Mouse (Mus musculus): ENCODE results near the gene Rac3. TPM values are rescaled to one million over a fixed set of nuclear protein-coding genes. Genes with fewer than 3 reads are reported as not detected.

Gene Rac3
- polyA plus RNA-seq (2014; fragmentation: Illumina TruSeq; extraction: RNeasy Lipid Tissue Mini Kit (QIAGEN cat#74804); ENCODE audit: low read depth, low replicate concordance) = not detected

DNA sequence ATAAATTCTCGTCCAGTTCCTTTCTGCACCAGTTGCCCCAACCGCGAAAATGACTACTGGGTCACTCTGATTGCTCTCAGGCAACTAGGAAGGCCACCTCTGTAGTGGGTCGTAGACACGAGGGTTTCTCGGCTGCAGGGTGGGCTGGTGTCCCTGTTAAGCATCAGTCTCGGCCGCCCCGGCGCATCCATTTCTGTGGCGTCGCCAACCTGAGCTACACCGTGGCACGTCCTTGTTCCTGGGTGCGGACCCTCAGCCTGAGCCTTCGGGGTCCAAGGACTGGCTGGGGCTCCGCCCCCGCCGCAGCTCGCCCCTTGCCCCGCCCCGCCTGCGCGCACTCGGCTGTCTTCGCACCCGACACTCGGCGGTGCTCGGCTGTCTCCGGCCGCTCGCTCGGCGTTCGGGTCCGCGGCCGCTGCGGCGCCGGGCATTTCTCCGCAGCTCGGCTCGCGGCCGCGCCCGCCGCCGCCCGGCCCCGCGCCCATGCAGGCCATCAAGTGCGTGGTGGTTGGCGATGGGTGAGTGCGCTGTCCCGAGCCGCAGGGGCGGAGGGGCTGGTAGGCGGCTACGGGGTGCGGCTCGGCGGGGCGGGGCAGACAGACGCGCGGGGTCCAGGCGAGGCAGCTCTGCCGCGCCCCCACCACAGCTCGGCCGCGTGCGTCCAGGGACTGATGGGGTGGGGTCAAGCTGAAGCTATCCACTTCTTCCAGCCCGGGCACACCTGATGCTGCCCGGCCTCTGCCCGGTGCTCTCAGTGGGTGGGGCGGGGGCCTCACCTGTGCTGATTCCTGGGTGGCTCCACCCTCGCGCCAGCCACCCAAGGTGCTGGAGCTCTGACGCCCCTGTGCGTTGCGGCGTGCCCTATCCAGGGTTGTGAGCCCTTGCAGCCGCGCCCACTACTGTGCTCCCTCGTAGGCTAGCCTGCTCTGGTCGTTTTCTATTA lies at the start of gene Rac3:
Gene Rac3 (plus strand): TSS at position 347 of the 943 bp plus-strand sequence.

DNA sequence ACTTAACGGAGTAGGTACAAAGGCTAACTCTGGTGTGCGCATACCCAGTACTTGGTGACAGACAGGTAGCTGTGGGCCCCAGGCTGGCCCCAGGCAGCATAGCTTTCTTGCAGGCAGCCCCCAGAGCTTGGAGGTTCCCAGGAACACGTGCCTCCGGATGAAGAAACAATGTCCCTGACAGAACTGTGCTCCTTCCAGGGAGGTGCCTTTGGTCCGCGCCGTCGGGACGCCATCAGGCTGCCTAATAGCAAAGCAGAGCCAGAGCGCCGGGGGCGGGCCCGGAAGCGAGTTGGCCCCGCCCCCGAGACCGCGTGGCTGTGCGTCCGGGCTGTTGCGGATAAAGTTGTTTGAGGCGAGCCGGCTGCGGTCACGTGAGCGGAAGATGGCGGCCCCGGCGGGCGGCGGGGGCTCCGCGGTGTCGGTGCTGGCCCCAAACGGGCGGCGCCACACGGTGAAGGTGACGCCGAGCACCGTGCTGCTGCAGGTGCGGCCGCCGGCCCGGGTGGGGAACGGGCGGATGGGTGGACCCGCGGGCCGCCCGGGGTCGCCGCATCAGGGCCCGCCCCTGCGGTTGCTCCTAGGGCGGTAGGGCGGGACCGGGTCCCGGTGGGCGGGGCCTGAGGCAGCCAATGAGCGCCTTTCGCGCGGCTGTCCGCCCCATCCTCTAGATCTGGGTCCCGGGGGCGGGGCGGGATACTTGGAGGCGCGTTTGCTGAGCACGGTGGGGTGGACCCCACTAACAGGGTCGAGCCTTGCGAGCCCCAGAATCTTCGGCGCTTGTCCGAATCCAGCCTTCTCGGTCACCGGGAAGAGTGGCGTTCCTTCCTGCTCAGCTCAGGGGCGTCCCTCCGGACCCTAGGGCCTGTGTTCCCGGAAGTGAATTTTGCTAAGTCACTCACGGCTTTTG lies 48.3 kb upstream of the Rac3 start, which contains the start of gene Aspscr1:
Gene Aspscr1 (plus strand): TSS at position 287 of the 907 bp plus-strand sequence.

DNA sequence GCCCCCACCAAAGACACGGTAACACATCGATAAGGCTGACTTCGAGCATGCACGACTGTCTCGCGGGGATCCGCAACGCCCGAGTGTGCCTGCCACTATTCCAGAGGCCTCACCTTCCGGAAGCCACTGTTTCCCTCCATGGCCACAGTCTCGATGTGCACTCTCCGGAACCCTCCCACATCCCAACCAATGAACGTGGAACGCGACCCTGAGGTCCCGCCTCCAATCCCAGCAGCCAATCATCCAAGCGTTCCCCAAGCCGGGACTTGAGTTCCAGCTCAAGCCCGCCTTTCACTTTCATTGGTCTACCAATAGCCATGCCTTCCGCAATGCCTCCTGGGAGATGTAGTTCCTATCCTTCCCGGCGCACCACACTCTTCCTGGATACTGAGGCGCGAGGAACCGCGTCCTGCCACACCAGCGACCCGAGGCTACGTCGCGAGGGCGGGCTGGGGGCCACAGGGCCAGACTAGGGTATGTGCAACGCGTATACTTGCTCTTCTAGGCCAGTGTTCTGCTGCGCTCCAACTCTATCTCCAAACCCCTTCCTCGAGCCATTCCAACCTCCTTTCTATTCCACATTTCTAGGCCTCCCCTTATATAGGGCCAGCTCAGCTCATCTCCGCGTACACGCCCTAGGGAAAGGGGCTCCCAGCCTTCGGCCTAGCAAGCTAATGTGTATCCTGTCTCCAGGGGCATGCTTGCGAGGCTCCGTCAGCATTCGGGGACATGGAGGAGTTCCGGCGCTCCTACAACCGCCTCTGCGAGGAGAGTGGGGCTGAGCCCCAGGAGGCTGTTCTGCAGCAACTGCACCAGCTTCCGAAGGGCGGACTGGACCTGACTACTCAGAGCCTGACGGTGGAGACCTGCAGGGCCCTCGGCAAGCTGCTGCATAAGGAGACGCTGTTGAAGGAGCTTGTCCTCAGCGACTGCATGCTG lies 7.4 kb upstream of the Rac3 start, which contains the start of the genes Cenpx and Lrrc45:
Gene Cenpx (minus strand): TSS at position 159 of the 939 bp plus-strand sequence.
Gene Lrrc45 (plus strand): TSS at position 346 of the 939 bp plus-strand sequence.

GRCm38 (mm10) chr11:120727169-120727527 lies 5.9 kb downstream of the Rac3 start, which contains the start of gene Dcxr:
Dcxr (minus strand) TSS chr11:120727281.

DNA sequence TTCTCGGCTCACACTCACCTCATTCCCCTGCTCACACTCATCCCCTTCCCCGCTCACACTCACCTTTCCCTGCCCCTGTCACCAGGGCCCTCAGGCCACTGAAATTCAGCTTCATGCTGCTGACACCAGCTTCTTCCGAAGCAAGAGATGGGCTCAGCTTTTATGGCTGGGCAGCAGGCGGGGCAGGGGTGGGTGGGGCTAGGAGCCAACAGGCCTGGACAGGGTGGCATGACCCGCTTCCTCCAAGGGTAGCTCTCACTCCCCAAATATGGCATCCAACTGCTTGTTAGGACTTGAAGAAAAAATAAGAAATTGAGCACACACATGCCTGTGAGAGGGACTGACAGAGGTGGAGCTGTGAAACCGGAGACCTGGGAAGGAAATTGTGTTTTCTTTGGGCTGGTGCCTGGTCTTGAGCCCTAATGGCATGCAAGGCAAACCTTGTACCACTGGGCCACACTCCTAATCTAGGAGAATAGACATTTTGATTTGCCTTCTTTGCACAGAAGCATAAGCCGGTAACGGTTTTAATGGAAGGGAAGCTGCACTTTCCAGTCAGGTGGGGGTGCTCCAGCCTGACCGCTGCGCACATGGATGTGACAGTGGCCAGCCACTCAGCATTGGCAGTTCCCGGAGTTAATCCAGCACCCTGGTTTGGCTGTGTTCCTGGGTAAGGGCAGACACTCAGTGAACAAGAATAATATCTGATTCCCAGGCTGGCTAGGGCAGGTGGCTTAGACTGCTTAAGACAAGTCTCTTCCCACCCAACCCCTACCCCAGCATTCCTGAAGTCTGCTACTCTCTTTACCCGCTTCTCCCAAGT lies 10.8 kb downstream of the Rac3 start, which contains the start of gene Cbr2:
Gene Cbr2 (minus strand): TSS at position 257 of the 823 bp plus-strand sequence.

GRCm38 (mm10) chr11:120762672-120763041 lies 41.4 kb downstream of the Rac3 start, which contains the start of gene Hmga1b:
Hmga1b (plus strand) TSS chr11:120762794.

Other genes starting within 250 kb of the Rac3 start
- 3.0 TPM for gene Mrpl12, start 236.9 kb upstream of the Rac3 start, polyA plus RNA-seq (2014; fragmentation: Illumina TruSeq; extraction: RNeasy Lipid Tissue Mini Kit (QIAGEN cat#74804); ENCODE audit: low read depth, low replicate concordance)
- gene Slc25a10, start 229.6 kb upstream of the Rac3 start, polyA plus RNA-seq (2014; fragmentation: Illumina TruSeq; extraction: RNeasy Lipid Tissue Mini Kit (QIAGEN cat#74804); ENCODE audit: low read depth, low replicate concordance) = 0.31 TPM
- not detected for gene Gcgr, start 190.8 kb upstream of the Rac3 start, polyA plus RNA-seq (2014; fragmentation: Illumina TruSeq; extraction: RNeasy Lipid Tissue Mini Kit (QIAGEN cat#74804); ENCODE audit: low read depth, low replicate concordance)
- 3.2 TPM for gene Mcrip1, start 171.7 kb upstream of the Rac3 start, polyA plus RNA-seq (2014; fragmentation: Illumina TruSeq; extraction: RNeasy Lipid Tissue Mini Kit (QIAGEN cat#74804); ENCODE audit: low read depth, low replicate concordance)
- gene Ppp1r27, start 170.3 kb upstream of the Rac3 start, polyA plus RNA-seq (2014; fragmentation: Illumina TruSeq; extraction: RNeasy Lipid Tissue Mini Kit (QIAGEN cat#74804); ENCODE audit: low read depth, low replicate concordance) = 2.5 TPM
- 41.5 TPM for gene P4hb, start 148.2 kb upstream of the Rac3 start, polyA plus RNA-seq (2014; fragmentation: Illumina TruSeq; extraction: RNeasy Lipid Tissue Mini Kit (QIAGEN cat#74804); ENCODE audit: low read depth, low replicate concordance)
- gene Arhgdia, start 139.8 kb upstream of the Rac3 start, polyA plus RNA-seq (2014; fragmentation: Illumina TruSeq; extraction: RNeasy Lipid Tissue Mini Kit (QIAGEN cat#74804); ENCODE audit: low read depth, low replicate concordance) = 5.0 TPM
- 15.0 TPM for gene Alyref, start 123.1 kb upstream of the Rac3 start, polyA plus RNA-seq (2014; fragmentation: Illumina TruSeq; extraction: RNeasy Lipid Tissue Mini Kit (QIAGEN cat#74804); ENCODE audit: low read depth, low replicate concordance)
- 9.5 TPM for gene Anapc11, start 123.0 kb upstream of the Rac3 start, polyA plus RNA-seq (2014; fragmentation: Illumina TruSeq; extraction: RNeasy Lipid Tissue Mini Kit (QIAGEN cat#74804); ENCODE audit: low read depth, low replicate concordance)
- gene Npb, start 113.0 kb upstream of the Rac3 start, polyA plus RNA-seq (2014; fragmentation: Illumina TruSeq; extraction: RNeasy Lipid Tissue Mini Kit (QIAGEN cat#74804); ENCODE audit: low read depth, low replicate concordance) = not detected
- 6.7 TPM for gene Pcyt2, start 103.5 kb upstream of the Rac3 start, polyA plus RNA-seq (2014; fragmentation: Illumina TruSeq; extraction: RNeasy Lipid Tissue Mini Kit (QIAGEN cat#74804); ENCODE audit: low read depth, low replicate concordance)
- 1.2 TPM for gene Sirt7, start 96.2 kb upstream of the Rac3 start, polyA plus RNA-seq (2014; fragmentation: Illumina TruSeq; extraction: RNeasy Lipid Tissue Mini Kit (QIAGEN cat#74804); ENCODE audit: low read depth, low replicate concordance)
- gene Mafg, start 87.9 kb upstream of the Rac3 start, polyA plus RNA-seq (2014; fragmentation: Illumina TruSeq; extraction: RNeasy Lipid Tissue Mini Kit (QIAGEN cat#74804); ENCODE audit: low read depth, low replicate concordance) = 1.8 TPM
- gene Pycr1, start 77.7 kb upstream of the Rac3 start, polyA plus RNA-seq (2014; fragmentation: Illumina TruSeq; extraction: RNeasy Lipid Tissue Mini Kit (QIAGEN cat#74804); ENCODE audit: low read depth, low replicate concordance) = 0.39 TPM
- not detected for gene Myadml2, start 73.3 kb upstream of the Rac3 start, polyA plus RNA-seq (2014; fragmentation: Illumina TruSeq; extraction: RNeasy Lipid Tissue Mini Kit (QIAGEN cat#74804); ENCODE audit: low read depth, low replicate concordance)
- not detected for gene Notum, start 60.3 kb upstream of the Rac3 start, polyA plus RNA-seq (2014; fragmentation: Illumina TruSeq; extraction: RNeasy Lipid Tissue Mini Kit (QIAGEN cat#74804); ENCODE audit: low read depth, low replicate concordance)
- 4.5 TPM for gene Aspscr1, start 48.5 kb upstream of the Rac3 start, polyA plus RNA-seq (2014; fragmentation: Illumina TruSeq; extraction: RNeasy Lipid Tissue Mini Kit (QIAGEN cat#74804); ENCODE audit: low read depth, low replicate concordance)
- 2.4 TPM for gene Cenpx, start 7.7 kb upstream of the Rac3 start, polyA plus RNA-seq (2014; fragmentation: Illumina TruSeq; extraction: RNeasy Lipid Tissue Mini Kit (QIAGEN cat#74804); ENCODE audit: low read depth, low replicate concordance)
- 0.18 TPM for gene Lrrc45, start 7.5 kb upstream of the Rac3 start, polyA plus RNA-seq (2014; fragmentation: Illumina TruSeq; extraction: RNeasy Lipid Tissue Mini Kit (QIAGEN cat#74804); ENCODE audit: low read depth, low replicate concordance)
- not detected for gene Dcxr, start 5.8 kb downstream of the Rac3 start, polyA plus RNA-seq (2014; fragmentation: Illumina TruSeq; extraction: RNeasy Lipid Tissue Mini Kit (QIAGEN cat#74804); ENCODE audit: low read depth, low replicate concordance)
- gene Cbr2, start 10.6 kb downstream of the Rac3 start, polyA plus RNA-seq (2014; fragmentation: Illumina TruSeq; extraction: RNeasy Lipid Tissue Mini Kit (QIAGEN cat#74804); ENCODE audit: low read depth, low replicate concordance) = 0.66 TPM
- gene Hmga1b, start 41.3 kb downstream of the Rac3 start, polyA plus RNA-seq (2014; fragmentation: Illumina TruSeq; extraction: RNeasy Lipid Tissue Mini Kit (QIAGEN cat#74804); ENCODE audit: low read depth, low replicate concordance) = not detected
- 0.21 TPM for gene Rfng, start 62.7 kb downstream of the Rac3 start, polyA plus RNA-seq (2014; fragmentation: Illumina TruSeq; extraction: RNeasy Lipid Tissue Mini Kit (QIAGEN cat#74804); ENCODE audit: low read depth, low replicate concordance)
- 39.3 TPM for gene Gps1, start 62.8 kb downstream of the Rac3 start, polyA plus RNA-seq (2014; fragmentation: Illumina TruSeq; extraction: RNeasy Lipid Tissue Mini Kit (QIAGEN cat#74804); ENCODE audit: low read depth, low replicate concordance)
- gene Dus1l, start 74.9 kb downstream of the Rac3 start, polyA plus RNA-seq (2014; fragmentation: Illumina TruSeq; extraction: RNeasy Lipid Tissue Mini Kit (QIAGEN cat#74804); ENCODE audit: low read depth, low replicate concordance) = 9.6 TPM
- 0.92 TPM for gene Fasn, start 103.1 kb downstream of the Rac3 start, polyA plus RNA-seq (2014; fragmentation: Illumina TruSeq; extraction: RNeasy Lipid Tissue Mini Kit (QIAGEN cat#74804); ENCODE audit: low read depth, low replicate concordance)
- gene Ccdc57, start 211.4 kb downstream of the Rac3 start, polyA plus RNA-seq (2014; fragmentation: Illumina TruSeq; extraction: RNeasy Lipid Tissue Mini Kit (QIAGEN cat#74804); ENCODE audit: low read depth, low replicate concordance) = 8.3 TPM
- gene Slc16a3, start 227.0 kb downstream of the Rac3 start, polyA plus RNA-seq (2014; fragmentation: Illumina TruSeq; extraction: RNeasy Lipid Tissue Mini Kit (QIAGEN cat#74804); ENCODE audit: low read depth, low replicate concordance) = 0.07 TPM